Mouse (Mus musculus): ENCODE measurements around the gene Dstyk.

Dstyk gene

DNA sequence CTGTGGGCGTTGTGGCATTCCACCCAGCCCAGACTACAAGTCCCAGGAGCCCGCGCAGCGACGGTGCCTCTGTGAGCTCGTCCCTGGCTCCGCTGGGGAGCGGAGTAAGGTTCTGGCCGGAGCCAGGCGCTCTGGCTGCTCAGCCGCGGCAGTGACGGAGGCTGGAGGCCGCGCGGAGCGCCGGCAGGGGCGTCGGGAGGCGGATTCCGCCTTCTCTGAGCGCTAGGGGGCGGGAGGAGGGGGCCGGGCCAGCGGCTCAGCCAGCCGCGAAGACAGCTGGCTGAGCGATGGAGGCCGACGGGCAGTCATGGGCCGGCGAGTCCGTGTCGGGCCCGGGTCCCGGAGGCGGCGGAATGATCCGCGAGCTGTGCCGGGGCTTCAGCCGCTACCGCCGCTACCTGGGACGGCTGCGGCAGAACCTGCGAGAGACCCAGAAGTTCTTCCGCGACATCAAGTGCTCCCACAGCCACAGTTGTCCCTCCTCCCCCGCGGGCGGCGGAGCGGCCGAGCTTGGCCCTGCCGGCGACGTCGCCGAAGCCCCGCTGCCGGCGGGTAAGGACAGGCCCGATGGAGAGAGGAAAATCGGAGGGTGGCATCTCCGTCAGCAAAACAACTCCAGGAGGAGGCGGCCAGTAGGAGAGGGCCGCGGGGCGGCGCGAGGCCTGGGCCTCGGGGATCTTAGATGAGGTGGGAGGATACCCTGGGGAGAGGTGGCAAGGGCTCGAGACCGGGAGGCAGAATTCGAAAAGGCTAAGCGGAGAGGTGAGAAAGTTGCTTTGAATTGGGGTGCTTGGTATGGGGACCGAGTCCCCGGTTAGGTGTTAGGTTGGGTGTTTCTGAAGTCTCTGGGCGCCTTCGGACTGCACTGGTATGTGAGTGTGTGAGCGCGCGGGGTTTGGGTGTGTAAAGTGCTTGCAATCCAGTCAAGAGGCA lies at the start of gene Dstyk:
Dstyk (plus strand) TSS at position 237 of the 933 bp plus-strand sequence.
- peak; percentile 66 for DNase-seq (ENCODE audit: extremely low read depth, low read depth, low spot score)

DNA sequence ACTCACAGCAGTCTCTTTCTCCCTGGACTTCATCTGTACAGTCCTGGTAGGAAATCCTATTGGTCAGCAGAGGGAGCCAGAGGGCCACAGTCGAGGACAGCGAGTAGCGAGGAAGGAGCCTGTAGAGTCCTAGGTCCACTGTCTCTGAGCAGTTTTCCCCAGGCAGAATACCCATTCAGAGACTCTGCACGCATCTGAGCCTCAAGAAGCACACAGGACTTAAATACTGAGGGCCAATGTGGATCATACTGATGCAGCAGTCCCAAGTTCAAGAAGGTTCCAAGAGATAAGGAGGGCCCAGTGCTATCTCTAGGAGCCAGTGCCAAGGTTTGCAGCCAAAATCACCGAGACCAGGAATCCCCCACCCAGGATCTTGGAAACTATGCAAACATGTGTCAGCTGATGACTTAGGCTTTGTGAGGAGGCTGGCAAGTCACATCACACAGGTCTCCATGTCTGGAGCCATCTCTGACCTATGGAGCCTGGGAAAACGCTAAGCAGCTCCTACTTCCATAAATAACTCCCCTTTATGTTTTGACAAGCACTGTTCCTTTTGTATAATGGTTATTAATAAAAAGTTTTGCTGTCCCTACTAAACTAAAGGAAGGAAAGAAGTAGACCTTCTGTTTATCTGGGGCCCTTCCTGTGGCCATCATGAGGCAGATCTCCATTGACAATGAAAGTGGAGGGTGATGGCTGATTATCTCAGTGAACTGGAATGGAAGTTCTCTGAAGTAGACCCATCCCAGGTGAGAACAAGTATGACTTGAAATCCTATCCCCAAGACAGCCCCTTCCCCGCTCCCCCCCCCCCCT lies 49.5 kb upstream of the Dstyk start:
- DNase-seq (ENCODE audit: extremely low read depth, low read depth, low spot score) = no peak

DNA sequence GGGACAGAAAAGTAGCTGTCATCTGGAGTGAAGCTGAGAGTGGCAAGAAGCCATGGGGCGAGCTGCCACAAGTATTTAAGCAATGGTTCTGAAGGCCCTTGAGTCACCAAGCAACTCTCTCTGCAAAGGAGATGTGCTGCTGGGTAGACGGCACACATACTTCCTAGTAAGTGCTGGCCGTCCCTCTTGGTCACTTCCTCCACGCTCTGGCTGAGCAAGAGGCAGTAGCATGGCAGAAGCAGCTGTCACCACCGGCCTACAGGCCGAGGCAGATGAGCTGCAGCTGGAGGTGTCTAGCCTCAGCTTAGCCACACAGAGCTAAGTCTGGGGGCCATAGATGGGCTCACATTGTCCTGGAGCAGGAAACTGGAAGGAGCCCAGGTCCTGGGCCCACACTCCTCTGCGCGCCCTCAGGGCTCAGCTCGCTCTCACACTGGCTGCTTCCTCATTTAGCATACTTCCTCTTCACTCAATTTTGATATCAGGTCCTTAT lies 46.6 kb upstream of the Dstyk start:
- peak; percentile 62 for DNase-seq (ENCODE audit: extremely low read depth, low read depth, low spot score)

DNA sequence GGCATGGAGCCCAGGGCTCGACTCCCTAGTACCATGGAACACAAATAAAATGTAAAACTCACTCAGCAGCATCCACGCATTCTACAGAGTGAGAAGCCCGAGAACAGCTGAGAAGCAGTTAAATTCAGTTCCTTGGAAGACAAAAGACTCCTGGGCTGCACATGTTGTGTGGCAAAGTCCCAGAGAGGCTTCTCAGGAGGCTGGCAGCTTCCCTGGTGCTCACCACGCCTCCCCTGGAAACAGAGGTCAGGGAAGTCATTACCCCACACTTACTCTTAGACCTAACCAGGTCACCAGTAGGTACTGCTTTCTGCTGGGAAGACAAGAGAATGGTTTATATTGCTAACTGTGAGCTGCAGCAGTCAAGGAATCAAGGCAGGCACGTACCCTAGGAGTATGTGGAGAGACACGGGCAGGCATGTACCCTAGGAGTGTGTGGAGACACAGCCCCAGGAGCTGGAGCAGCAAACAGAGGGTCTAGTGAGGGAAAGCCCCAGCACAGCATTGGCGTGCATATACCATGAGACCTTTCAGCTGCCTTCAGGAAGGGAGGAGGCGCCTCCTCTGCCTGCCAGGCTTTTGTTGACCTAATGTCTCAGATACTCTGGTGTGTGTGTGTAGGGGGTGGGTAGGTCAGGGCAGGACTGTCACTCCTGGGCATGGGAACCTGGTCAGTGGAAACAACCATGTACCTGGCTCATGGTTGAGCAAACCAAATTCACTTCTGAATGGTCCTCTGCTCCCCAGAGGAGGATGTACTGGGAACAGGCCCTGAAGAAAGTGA lies 45.9 kb upstream of the Dstyk start:
- no peak for DNase-seq (ENCODE audit: extremely low read depth, low read depth, low spot score)

DNA sequence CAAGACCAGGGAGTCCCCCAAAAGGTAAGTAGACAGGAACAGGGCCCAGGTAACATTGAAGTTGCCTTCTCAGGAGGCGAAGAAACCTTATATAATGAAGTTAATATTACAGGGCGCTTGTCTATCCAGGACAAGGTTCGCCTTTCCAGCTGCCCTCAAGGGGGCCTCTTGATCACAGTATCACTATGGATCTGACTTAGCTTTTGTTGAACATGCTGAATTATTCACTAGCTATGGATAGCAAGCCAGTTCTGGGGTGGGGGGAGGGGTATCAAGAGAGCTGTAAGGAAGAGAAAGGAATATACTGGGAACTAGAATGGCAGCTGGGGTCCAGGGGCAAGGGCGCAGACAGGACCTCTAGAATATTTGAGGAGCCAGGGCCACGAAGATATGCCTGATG lies 45.0 kb upstream of the Dstyk start:
- DNase-seq (ENCODE audit: extremely low read depth, low read depth, low spot score) = no peak

DNA sequence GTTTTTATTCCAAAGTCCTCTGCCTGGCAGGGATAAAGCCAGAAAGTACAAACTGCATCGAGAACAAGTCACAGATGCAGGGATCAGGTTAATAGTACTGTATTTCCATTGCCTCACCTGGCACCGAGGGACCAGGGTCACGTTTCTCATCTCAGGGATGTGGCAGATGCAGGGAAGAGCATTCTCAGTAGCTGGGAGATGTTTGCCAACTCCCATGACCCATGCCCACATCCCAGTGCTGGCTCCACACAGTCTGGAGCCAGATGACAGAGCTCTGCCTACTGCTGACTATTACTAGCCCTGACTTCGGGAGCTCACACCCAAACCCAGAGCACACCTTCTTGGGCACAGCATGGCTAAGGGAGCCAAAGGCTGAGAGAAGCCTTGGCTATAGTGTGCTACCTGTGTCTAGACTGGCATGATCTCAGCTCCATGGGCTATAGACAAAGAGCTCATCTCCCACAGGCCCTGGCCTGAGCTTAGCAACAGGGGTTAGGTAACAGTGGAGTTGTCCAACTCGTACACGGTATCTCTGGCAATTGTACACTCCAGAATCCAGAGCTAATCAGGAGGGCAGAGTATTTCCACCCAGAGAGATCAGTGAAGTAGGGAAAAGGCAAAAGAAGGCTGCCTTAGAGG lies 44.3 kb upstream of the Dstyk start:
- DNase-seq (ENCODE audit: extremely low read depth, low read depth, low spot score) = no peak

DNA sequence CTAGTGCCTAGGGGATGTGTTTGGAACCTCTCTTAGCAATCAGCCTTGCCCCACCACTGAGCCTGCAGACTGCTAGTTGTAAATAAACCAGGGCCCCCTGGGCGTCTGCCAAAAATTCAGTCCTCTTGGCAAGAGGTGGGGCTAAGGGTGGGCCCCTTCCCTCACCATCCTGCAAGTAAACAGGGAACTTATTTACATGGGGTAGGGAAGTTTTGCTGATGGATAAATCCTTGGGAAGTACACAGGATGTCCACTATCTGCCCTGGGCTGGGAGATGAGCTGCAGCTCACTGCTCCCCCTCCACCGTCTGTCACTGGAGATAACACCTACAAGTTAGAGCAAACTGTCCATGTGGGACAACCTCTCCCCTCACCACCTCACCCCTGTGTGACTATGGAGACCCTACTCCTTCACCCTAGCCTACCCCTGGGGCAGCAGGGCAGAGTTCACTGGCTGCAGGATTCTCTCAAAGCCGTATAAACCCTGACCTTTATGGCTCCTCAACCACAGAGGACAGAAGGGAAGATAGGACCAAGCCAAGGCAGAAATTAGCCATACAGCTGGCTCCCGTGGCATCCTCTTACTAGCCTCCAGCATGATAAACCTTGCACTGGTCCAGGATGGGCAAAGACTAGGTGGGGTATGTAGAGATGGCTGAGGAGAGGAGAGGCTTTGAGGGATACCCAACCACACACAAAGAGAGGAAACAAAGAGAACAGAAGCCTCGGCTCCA lies 43.0 kb upstream of the Dstyk start:
- no peak for DNase-seq (ENCODE audit: extremely low read depth, low read depth, low spot score)

DNA sequence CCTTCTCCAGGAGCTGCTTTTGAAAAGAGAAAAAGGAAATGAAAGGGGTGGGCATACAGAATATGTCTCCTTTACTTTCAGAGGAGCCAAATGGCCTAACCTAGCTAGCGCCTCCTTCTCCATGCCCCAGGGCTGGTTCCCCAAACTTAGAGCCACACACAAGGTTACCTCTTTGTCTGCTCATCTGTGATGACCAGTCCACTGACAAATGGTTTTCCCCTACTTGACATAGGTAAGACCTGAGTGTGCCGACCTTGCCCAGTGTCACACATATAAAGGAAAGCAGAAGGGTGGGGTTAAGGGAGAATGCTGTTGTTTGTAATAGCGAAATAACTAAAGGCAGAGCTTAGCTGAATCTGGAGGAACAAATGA lies 42.5 kb upstream of the Dstyk start:
- DNase-seq (ENCODE audit: extremely low read depth, low read depth, low spot score) = no peak

DNA sequence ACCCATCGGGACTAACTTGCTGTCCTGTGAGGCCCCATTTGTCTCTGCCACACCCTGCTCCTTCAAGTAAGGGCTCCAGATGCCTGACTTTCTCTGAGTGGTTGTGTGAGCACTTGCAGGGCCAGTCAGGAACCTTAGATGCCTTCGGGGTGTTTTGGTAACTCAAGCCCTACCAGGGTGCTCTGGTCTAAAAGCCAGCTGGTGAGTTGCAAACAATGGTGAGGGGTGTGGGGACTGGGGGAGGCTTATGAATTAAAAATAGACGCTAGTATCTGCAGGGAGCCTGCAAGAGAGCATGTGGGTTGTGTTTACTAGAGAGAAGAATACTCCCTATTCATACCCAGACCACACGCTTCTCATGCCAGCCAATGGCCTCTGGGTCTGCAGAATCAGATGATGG lies 42.1 kb upstream of the Dstyk start:
- DNase-seq (ENCODE audit: extremely low read depth, low read depth, low spot score) = no peak

DNA sequence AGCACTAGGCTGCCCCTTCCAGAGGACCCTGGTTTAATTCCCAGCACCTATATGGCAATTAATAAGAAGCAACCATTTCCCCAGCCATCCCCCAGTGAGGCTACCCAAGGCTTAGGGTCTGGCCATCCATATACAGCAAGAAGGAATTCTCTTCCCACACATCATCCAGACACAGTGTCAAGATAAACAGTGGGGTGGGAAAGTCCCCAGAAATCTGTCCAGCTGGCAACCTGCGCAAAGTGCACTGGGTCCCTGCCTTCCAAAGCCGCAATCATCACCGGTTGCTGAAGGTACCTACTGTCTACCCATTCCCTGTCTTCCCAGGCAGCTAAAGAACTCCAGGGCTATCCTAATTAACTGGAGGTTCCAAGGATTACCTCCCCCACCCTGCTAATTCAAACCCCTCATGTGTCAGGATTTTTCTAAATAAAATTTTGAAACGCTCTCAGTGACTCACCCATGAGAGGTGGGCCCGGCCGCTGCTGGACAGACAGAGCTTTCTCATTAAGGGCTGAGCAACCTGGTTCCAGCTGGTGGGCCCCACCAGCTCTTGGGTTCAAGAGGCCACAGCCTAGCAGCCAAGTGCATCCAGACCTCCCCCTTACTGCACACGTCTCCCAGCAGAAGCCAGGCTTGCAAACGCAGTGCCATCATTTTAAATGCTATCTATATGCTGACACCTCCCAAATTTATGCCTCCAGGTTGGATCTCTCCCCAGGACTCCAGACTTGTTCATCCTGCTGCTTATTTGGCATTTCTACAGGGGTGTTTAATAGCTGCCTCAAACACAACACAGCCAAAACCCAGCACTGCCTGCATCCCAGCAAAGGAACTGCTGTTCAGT lies 40.9 kb upstream of the Dstyk start:
- DNase-seq (ENCODE audit: extremely low read depth, low read depth, low spot score) = no peak

DNA sequence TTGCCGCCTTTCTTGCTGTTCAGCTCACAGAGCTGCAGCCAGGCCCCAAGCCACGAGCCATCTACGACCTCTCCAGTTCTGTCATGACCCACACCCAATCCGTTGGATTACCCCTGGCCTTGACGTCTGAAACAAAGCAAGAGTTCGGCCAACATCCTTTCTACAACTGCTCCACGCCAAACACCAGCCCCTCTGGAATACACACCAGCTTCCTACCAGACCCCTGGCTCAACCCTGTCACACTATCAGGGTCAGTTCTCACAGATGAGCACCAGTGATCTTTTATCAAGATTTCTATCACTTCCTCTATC lies 40.3 kb upstream of the Dstyk start:
- no peak for DNase-seq (ENCODE audit: extremely low read depth, low read depth, low spot score)

DNA sequence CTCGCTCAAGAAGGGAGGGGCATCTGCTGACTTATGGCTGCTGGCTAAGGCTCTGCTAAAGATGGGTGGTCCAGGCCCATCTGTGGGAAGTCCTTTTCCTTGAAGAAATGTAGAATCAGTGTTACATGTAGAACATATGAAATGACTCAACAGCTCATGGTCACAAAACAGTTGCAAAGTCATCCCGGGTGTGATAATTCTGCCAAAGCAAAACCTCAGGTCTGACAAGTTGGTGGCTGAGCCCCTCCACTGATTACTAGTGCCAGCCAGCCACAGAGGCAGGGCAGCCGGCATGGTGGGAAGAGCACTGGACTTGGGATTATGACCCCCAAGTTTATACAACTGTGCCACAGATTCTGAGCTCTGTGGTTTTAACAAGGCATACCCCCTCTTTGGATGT lies 39.5 kb upstream of the Dstyk start:
- no peak for DNase-seq (ENCODE audit: extremely low read depth, low read depth, low spot score)

DNA sequence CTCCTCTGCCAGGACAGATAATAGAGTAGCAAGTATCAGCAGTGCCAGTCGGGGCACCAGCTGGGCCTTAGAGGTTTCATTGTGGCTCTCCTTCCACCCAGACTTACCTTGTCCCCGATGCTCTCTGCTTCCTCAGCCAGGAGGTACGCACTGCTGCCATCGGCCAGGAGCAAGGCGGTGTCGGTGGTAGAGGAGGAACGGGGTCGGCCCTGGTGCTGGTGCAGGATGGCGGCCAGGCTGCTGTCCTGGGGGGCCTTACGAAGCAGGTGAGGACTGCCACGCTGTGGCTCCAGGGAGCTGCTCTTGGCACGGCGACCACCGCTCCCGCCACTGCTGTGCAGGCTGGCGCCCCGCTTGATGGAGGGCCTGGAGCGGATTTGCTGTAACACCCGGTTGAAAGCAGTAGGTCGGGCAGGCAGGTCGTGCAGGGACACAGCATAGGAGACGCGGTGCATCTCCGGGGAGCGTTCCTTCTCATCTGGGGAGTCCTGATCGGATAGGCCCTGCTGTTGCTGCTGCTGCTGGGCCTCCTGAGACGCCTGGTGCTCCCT lies 36.7 kb upstream of the Dstyk start:
- no peak for DNase-seq (ENCODE audit: extremely low read depth, low read depth, low spot score)

DNA sequence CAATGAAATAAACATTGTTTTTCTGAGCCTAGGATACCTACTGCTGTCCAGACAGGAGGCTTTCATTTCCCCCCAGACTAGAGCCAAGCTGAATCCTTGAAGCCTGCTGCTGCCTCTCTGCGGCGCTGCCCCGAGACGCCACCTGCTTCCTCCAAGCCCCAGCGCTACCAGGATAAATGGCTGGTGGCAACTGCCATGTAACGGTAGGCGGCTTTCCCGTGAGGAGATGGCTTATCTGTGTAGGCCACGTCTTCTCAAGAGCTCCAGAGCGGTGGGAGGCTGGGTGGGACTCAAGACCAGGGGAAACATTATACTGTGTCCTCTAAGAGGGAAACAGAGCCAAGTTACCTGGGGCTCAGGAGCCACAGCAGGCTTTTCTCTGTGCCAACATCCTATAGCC lies 35.4 kb upstream of the Dstyk start:
- DNase-seq (ENCODE audit: extremely low read depth, low read depth, low spot score) = no peak

DNA sequence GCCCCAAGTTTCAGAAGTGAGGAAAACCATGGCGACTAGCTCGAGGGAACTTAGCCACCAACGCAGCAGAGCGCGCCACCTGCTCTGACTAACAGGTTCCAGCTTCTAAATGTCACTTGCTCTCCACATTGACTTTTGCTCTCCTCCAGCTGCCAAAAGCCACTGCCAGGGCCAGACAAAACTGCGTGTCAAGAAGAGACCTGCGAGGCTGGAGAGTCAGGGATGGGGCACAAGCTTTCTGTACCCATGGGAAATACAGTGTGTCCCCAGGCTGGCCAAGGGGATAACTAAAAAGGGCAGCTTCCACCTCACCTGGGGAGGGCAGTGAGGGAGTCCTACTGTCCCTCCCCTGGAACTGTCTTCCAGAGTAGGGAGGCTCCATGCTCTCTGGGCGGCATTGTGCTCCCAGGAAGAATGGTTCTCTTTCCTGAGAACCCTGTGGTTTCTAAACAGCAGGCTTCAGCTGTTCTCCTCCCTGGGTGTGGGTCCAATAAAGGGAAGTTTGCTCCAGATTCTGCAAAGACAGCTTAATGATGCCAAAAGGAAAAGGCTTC lies 33.3 kb upstream of the Dstyk start:
- no peak for DNase-seq (ENCODE audit: extremely low read depth, low read depth, low spot score)

DNA sequence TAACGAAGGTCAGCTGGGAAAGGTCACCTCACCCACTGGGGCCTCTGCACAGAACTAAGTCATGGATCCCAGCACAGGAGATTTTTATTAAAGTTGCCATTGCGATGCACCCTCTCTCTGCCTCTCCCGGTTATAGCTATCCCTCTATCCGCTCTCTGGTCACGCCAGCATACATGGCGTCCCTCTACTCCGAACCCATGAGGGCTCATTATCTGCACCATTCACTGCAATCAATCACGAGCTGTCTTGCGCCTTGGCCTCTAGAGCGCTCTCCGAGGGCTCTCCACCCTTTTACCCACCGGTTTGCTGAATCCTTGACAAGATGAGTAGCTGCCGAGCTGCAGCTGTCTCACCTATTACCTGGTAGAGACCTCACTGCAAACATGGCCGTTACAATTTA lies 32.1 kb upstream of the Dstyk start:
- no peak for DNase-seq (ENCODE audit: extremely low read depth, low read depth, low spot score)

DNA sequence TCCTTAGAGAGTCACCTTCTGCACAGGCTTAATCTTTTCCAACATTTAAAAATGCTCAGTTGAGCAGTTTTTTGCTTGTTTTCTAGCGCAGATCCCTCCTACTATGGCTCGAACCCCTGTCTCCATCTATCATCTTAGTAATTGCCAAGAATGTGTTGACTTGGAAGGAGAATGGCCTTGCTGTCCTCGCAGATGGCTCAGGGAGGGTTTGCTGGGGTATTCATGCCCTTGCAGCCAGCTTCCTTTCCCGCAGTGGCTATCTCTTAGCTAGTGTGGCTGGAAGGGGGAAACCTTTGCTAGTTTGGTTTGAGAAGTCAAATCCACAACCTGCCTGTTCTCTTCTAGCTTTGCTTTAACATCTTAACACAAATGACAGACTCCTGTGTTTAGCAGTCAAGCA lies 31.6 kb upstream of the Dstyk start:
- DNase-seq (ENCODE audit: extremely low read depth, low read depth, low spot score) = no peak

DNA sequence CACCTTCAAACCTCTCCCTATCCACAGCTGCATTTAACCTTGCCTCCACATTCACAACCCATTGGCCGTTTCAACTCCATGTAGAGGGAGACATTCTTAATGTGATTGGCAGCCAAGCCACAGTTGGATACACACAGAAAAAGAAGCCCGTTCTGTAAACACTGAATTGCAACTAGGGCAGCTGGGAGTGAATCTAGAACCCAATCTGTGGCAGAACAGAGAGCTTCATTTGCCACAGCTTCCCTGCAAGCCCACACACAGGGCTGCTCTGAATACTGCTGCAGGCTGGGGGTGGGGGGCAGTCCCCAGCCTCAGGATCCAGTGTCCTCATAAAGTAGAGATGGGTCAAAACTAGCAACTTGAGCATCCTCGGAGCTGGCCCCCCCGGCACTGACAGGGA lies 31.1 kb upstream of the Dstyk start:
- no peak for DNase-seq (ENCODE audit: extremely low read depth, low read depth, low spot score)

DNA sequence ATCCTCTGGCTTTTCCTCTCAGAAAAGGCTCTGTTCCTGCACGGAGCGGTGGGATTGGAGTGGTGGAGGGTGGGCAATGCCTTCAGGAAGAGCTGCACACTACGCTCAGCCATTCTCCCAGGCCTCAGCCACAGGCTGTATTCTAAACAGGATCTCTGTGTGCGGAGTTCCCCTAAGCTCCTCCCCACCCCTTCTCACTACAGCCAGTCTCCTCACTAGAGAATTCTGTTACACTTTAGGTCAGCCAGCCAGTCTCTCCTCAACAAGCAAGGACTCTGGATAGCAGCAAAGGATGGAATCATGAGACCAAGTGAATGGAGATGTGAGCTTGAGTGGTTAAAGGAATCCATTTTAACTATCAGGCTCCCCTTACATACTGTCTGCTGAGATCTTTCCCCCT lies 29.4 kb upstream of the Dstyk start:
- no peak for DNase-seq (ENCODE audit: extremely low read depth, low read depth, low spot score)

Measured in fat pad, adult 2 months (tissue).